In genomic region chr2:116922580-116923500, GRCm38 (mm10) we compare ENCODE assay signal across 23 mouse cellular contexts. TPM values are rescaled to one million over a fixed set of nuclear protein-coding genes. Genes with fewer than 3 reads are reported as not detected.
DNase-seq lines count a peak whose midpoint lies in the region; ATAC-seq and TF ChIP-seq lines count a peak whose summit lies in the region.
"Had no signal": no experiment of that assay in that cellular context is flagged by ENCODE, and none has a peak within 500 bp of the region (broad histone marks: within the 10 kb centered on the region; RNA-seq: fewer than 3 reads in every experiment).

No protein-coding gene starts in this region.

- no peaks in the 10 kb centered on the region for H3K27me3 ChIP-seq in heart, postnatal 0 days (ENCODE audit: control insufficient read depth, insufficient read depth, low read length)
- no peaks in the 10 kb centered on the region for H3K27me3 ChIP-seq in hindbrain, embryonic 10.5 days (ENCODE audit: insufficient read depth, poor library complexity, severe bottlenecking)
- H3K27me3 ChIP-seq in midbrain, embryonic 14.5 days (ENCODE audit: control insufficient read depth, insufficient read depth, low read length), result no peaks in the 10 kb centered on the region
- H3K27me3 ChIP-seq: heart, embryonic 13.5 days; midbrain, embryonic 15.5 days; neural tube, embryonic 12.5 days had no signal

- intact Hi-C loops in heart, postnatal 25 days (cut with DNase I), result loop anchor here (5.0 kb wide), 1 partner anchor 194 kb away; no protein-coding TSS in a partner anchor

- H3K36me3 ChIP-seq in heart, postnatal 0 days (replicated peaks; ENCODE audit: control insufficient read depth, insufficient read depth, low read length), result no peaks in the 10 kb centered on the region
- H3K36me3 ChIP-seq in hindbrain, embryonic 10.5 days, result no peaks in the 10 kb centered on the region
- H3K36me3 ChIP-seq in midbrain, embryonic 14.5 days (ENCODE audit: control insufficient read depth, insufficient read depth, low read length), result no peaks in the 10 kb centered on the region
- H3K36me3 ChIP-seq: heart, embryonic 13.5 days; midbrain, embryonic 15.5 days; neural tube, embryonic 12.5 days had no signal

- no peak for TF ChIP-seq EP300 in heart, postnatal 0 days (IDR thresholded peaks at IDR 0.05; ENCODE audit: low read depth)

- H3K4me3 ChIP-seq in heart, postnatal 0 days (ENCODE audit: low read depth, low read length), result no peak overlapping the region
- H3K4me3 ChIP-seq in embryonic fibroblast, embryonic 13.5 days (ENCODE audit: insufficient read depth, low read length), result no peak overlapping the region
- H3K4me3 ChIP-seq in hindbrain, embryonic 10.5 days, result no peak overlapping the region
- H3K4me3 ChIP-seq in midbrain, embryonic 14.5 days (replicated peaks; ENCODE audit: low read depth, low read length), result no peak overlapping the region
- H3K4me3 ChIP-seq: heart, embryonic 13.5 days; midbrain, embryonic 15.5 days; neural tube, embryonic 12.5 days had no signal

- H3K9me3 ChIP-seq in heart, postnatal 0 days (replicated peaks; ENCODE audit: control insufficient read depth, low read length), result no peaks in the 10 kb centered on the region
- H3K9me3 ChIP-seq in hindbrain, embryonic 10.5 days, result 0 out of 2 replicates have a peak, but pooled peaks cover 2% of the 10 kb centered on the region
- no peaks in the 10 kb centered on the region for H3K9me3 ChIP-seq in midbrain, embryonic 14.5 days (ENCODE audit: control insufficient read depth, low read length)
- H3K9me3 ChIP-seq: midbrain, embryonic 15.5 days; neural tube, embryonic 12.5 days had no signal

- no peak overlapping the region for H3K27ac ChIP-seq in heart, postnatal 0 days (ENCODE audit: low read depth)
- peak overlapping the region; percentile 23; the same call in 1 of the 2 replicates for H3K27ac ChIP-seq in embryonic fibroblast, embryonic 13.5 days (ENCODE audit: insufficient read depth, low read length)
- no peak overlapping the region for H3K27ac ChIP-seq in hindbrain, embryonic 10.5 days
- no peak overlapping the region for H3K27ac ChIP-seq in midbrain, embryonic 14.5 days (replicated peaks; ENCODE audit: low read depth, low read length)
- H3K27ac ChIP-seq: heart, embryonic 13.5 days; hindbrain, embryonic 14.5 days; kidney, postnatal 0 days; midbrain, embryonic 15.5 days; neural tube, embryonic 12.5 days had no signal

- no peak overlapping the region for H3K4me2 ChIP-seq in heart, postnatal 0 days (ENCODE audit: low read depth, low read length)
- H3K4me2 ChIP-seq in midbrain, embryonic 14.5 days (ENCODE audit: low read length), result no peak overlapping the region
- H3K4me2 ChIP-seq: heart, embryonic 13.5 days; hindbrain, embryonic 14.5 days; lung, embryonic 14.5 days; midbrain, embryonic 15.5 days; neural tube, embryonic 12.5 days had no signal

- no peak for TF ChIP-seq POLR2A in embryonic fibroblast, embryonic 13.5 days (IDR thresholded peaks at IDR 0.05; ENCODE audit: low read depth, low read length)

- H3K4me1 ChIP-seq in heart, postnatal 0 days (ENCODE audit: control insufficient read depth, insufficient read depth), result no peaks in the 10 kb centered on the region
- peaks cover 7% of the 10 kb centered on the region for H3K4me1 ChIP-seq in embryonic fibroblast, embryonic 13.5 days (ENCODE audit: control insufficient read depth, insufficient read depth, low read length)
- H3K4me1 ChIP-seq in hindbrain, embryonic 10.5 days (replicated peaks), result no peaks in the 10 kb centered on the region
- no peaks in the 10 kb centered on the region for H3K4me1 ChIP-seq in midbrain, embryonic 14.5 days (ENCODE audit: control insufficient read depth, insufficient read depth, low read length)
- H3K4me1 ChIP-seq: midbrain, embryonic 15.5 days; neural tube, embryonic 12.5 days had no signal

- DNase-seq in heart, postnatal 0 days (ENCODE audit: low spot score), result no peak
- DNase-seq in heart, postnatal 25 days (ENCODE audit: low spot score), result no peak
- DNase-seq in 416B (ENCODE audit: low read depth), result peak; percentile 93
- DNase-seq in hindbrain, embryonic 10.5 days (ENCODE audit: low spot score), result no peak
- no peak for DNase-seq in midbrain, embryonic 14.5 days
- DNase-seq in ovary, postnatal 36 days (ENCODE audit: low spot score), result no peak
- DNase-seq: adrenal gland, adult 2 months; B cell, adult 2 months; cerebellum, adult 8-10 months; gastrocnemius, postnatal 10 days; liver; lung, embryonic 14.5 days; right cerebral cortex, postnatal 4 days; thymus, adult 2 months had no signal

- ATAC-seq in heart, postnatal 0 days (ENCODE audit: insufficient read depth, low read depth), result peak; percentile 33; the same call in 1 of the 2 replicates
- peak; percentile 59 for ATAC-seq in megakaryocyte progenitor cell, adult 5-6 weeks (replicated peaks; ENCODE audit: poor library complexity)
- ATAC-seq in midbrain, embryonic 14.5 days (ENCODE audit: low FRiP score, low TSS enrichment), result no peak
- ATAC-seq: forebrain, embryonic 16.5 days; intestine, embryonic 16.5 days; midbrain, embryonic 15.5 days had no signal

- no peak for TF ChIP-seq CTCF in heart, postnatal 0 days (IDR thresholded peaks at IDR 0.05; ENCODE audit: low read depth)
- TF ChIP-seq CTCF in embryonic fibroblast, embryonic 13.5 days (IDR thresholded peaks at IDR 0.05; ENCODE audit: borderline replicate concordance, insufficient read depth, low read length), result no peak

- 36% methylated on average over 9 of the region's 9 CpGs for WGBS in heart, postnatal 0 days
- 88% methylated on average over 9 of the region's 9 CpGs for WGBS in hindbrain, embryonic 10.5 days
- WGBS in midbrain, embryonic 14.5 days, result 91% methylated on average over 9 of the region's 9 CpGs

- H3K9ac ChIP-seq in heart, postnatal 0 days (replicated peaks; ENCODE audit: low read depth, low read length), result no peak overlapping the region
- no peak overlapping the region for H3K9ac ChIP-seq in midbrain, embryonic 14.5 days (replicated peaks; ENCODE audit: low read length)
- H3K9ac ChIP-seq: heart, embryonic 13.5 days; hindbrain, embryonic 14.5 days; lung, embryonic 14.5 days; midbrain, embryonic 15.5 days; neural tube, embryonic 12.5 days had no signal

RNA-seq across cellular contexts. Expression of gene Tmco5, which starts 44.3 kb away (rescaled TPM):
- not detected in 2 replicates for total RNA-seq in heart, postnatal 0 days (2014; rRNA removed; ENCODE audit: low replicate concordance)
- polyA plus RNA-seq in heart, postnatal 0 days (2015; fragmentation: Nextera tagmentation; extraction: Ambion mirVana), result not detected in 2 replicates
- not detected for total RNA-seq in heart, postnatal 25 days (2021)
- polyA plus RNA-seq in embryonic fibroblast, embryonic 13.5 days (2011; ENCODE audit: insufficient read length, low read depth, missing spikeins), result not detected in 2 replicates
- total RNA-seq in megakaryocyte progenitor cell, adult 5-6 weeks (2015), result not detected in 2 replicates
- not detected in 2 replicates for total RNA-seq in megakaryocyte progenitor cell, adult 5-6 weeks (2017)
- not detected in 2 replicates for polyA plus RNA-seq in hindbrain, embryonic 10.5 days (2016; fragmentation: Nextera tagmentation; extraction: Ambion mirVana)
- not detected in 2 replicates for polyA plus RNA-seq in midbrain, embryonic 14.5 days (2014; fragmentation: Nextera tagmentation; extraction: Ambion mirVana)
- total RNA-seq: adrenal gland, adult 2 months; gastrocnemius, postnatal 10 days had no signal
- polyA plus RNA-seq: adrenal gland, adult 2 months; forebrain, embryonic 16.5 days; heart, embryonic 13.5 days; hindbrain, embryonic 14.5 days; intestine, embryonic 16.5 days; kidney, postnatal 0 days; lung, embryonic 14.5 days; midbrain, embryonic 15.5 days; neural tube, embryonic 12.5 days; thymus, adult 2 months had no signal
